Mouse (Mus musculus) lung, postnatal 0 days (tissue): ENCODE results near the gene Farsa.

Source experiments
- CTCF ChIP-seq: IDR thresholded peaks from 2 replicates; pipeline ENCODE4 v1.5.1; 2016; ENCODE audit warnings: antibody characterized with exemption, mild to moderate bottlenecking
- EP300 ChIP-seq: IDR thresholded peaks from 2 replicates; pipeline ENCODE4 v1.6.1; 2016; ENCODE audit warnings: antibody characterized with exemption, mild to moderate bottlenecking, control low read depth

DNA sequence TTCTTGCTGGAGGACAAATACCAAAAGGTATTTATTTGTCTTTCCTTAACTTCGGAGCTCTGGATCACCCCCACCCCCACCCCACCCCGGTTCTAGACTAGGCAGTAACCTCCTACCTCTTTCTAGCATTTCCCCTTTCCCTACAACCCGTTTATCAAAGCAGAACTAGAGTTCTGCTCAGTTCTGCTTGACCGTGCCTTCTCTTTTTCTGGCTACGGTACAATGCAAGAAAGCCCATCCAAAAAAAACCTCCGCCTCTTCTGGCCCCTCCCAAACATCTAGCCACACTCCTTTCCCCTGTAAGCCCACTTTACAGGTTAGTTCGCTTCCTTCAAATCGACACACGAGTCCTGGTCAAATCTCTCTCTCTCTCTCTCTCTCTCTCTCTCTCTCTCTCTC is 56.7 kb downstream of the Farsa start:
- TF ChIP-seq CTCF: no peak
- no peak for TF ChIP-seq EP300
